ENCODE assay signal across 9 mouse cellular contexts in the genomic region with DNA sequence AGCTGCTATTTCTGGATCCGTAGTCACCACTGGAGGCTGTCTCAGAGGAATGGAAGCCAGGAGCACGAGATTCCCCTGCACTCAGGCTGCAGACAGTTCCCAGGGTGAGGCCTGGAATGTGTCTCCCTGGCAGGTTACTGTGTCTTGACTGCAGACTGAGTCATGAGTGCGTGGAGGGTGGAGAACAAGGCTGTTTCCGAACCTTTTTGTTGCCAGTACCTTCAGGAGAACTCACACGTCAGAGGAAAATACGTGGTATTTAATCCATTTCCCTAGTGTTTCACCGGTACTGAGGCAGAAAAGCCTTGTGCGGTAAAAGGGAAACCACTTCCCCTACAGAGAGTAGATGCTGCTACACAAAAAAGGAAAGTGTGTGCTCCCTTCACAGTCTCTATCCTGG. TPM values are rescaled to one million over a fixed set of nuclear protein-coding genes. Genes with fewer than 3 reads are reported as not detected.
DNase-seq lines count a peak whose midpoint lies in the region; ATAC-seq and TF ChIP-seq lines count a peak whose summit lies in the region.
"Had no signal": no experiment of that assay in that cellular context is flagged by ENCODE, and none has a peak within 500 bp of the region (broad histone marks: within the 10 kb centered on the region; RNA-seq: fewer than 3 reads in every experiment).

No protein-coding gene starts in this region.

- H3K4me2 ChIP-seq in stomach, embryonic 15.5 days: no peak overlapping the region
- H3K4me2 ChIP-seq in hindbrain, embryonic 13.5 days: no peak overlapping the region
- H3K4me2 ChIP-seq: liver, embryonic 13.5 days had no signal

- TF ChIP-seq CTCF in gastrocnemius, adult 2 months (IDR thresholded peaks at IDR 0.05): no peak

- H3K4me1 ChIP-seq in stomach, embryonic 15.5 days: no peaks in the 10 kb centered on the region
- H3K4me1 ChIP-seq in hindbrain, embryonic 13.5 days (replicated peaks): no peaks in the 10 kb centered on the region

- 22% methylated on average over 8 of the region's 8 CpGs for WGBS in stomach, embryonic 15.5 days
- 54% methylated on average over 8 of the region's 8 CpGs for WGBS in hindbrain, embryonic 13.5 days

- H3K27me3 ChIP-seq in stomach, embryonic 15.5 days (replicated peaks): no peaks in the 10 kb centered on the region
- no peaks in the 10 kb centered on the region for H3K27me3 ChIP-seq in hindbrain, embryonic 13.5 days
- H3K27me3 ChIP-seq: liver, embryonic 13.5 days had no signal

- no peak overlapping the region for H3K9ac ChIP-seq in stomach, embryonic 15.5 days
- no peak overlapping the region for H3K9ac ChIP-seq in hindbrain, embryonic 13.5 days
- H3K9ac ChIP-seq: liver, embryonic 13.5 days had no signal

- H3K4me3 ChIP-seq in gastrocnemius, adult 2 months: peak overlapping the region; percentile 40
- no peak overlapping the region for H3K4me3 ChIP-seq in stomach, embryonic 15.5 days (replicated peaks)
- H3K4me3 ChIP-seq in hindbrain, embryonic 13.5 days: no peak overlapping the region
- H3K4me3 ChIP-seq: liver, embryonic 13.5 days had no signal

- peak; percentile 81 for ATAC-seq in stomach, embryonic 15.5 days (ENCODE audit: insufficient read depth, low FRiP score, low read depth)
- no peak for ATAC-seq in hindbrain, embryonic 13.5 days (ENCODE audit: low FRiP score)

- intact Hi-C loops in gastrocnemius, adult 2 months (cut with DNase I): no loop called here

- H3K9me3 ChIP-seq in stomach, embryonic 15.5 days: no peaks in the 10 kb centered on the region
- no peaks in the 10 kb centered on the region for H3K9me3 ChIP-seq in hindbrain, embryonic 13.5 days
- H3K9me3 ChIP-seq: liver, embryonic 13.5 days had no signal

- peak; percentile 69 for DNase-seq in urinary bladder, postnatal 14 days (ENCODE audit: low spot score)
- no peak for DNase-seq in urinary bladder, adult 2 months (ENCODE audit: low spot score)
- peak; percentile 82 for DNase-seq in gastrocnemius, adult 2 months
- DNase-seq in induced T-regulatory cell, adult 2 months (ENCODE audit: low read depth): peak; percentile 54
- DNase-seq in cerebellum, adult 11-12 months: no peak
- no peak for DNase-seq in adrenal gland, postnatal 4 days (ENCODE audit: low spot score in 2 of 2)
- DNase-seq: liver, embryonic 13.5 days had no signal

- peak overlapping the region; percentile 88 for H3K27ac ChIP-seq in gastrocnemius, adult 2 months
- H3K27ac ChIP-seq in stomach, embryonic 15.5 days: peak overlapping the region; percentile 64
- no peak overlapping the region for H3K27ac ChIP-seq in hindbrain, embryonic 13.5 days

- H3K36me3 ChIP-seq in stomach, embryonic 15.5 days: no peaks in the 10 kb centered on the region
- H3K36me3 ChIP-seq in hindbrain, embryonic 13.5 days: no peaks in the 10 kb centered on the region
- H3K36me3 ChIP-seq: liver, embryonic 13.5 days had no signal

RNA-seq across cellular contexts. Expression of a gene that starts 6.9 kb away (rescaled TPM):
- 161 and 189 TPM in 2 replicates for polyA plus RNA-seq in urinary bladder, adult 2 months (2012; rRNA removed)
- total RNA-seq in gastrocnemius, adult 2 months (2021): 10 to 100 TPM; 79.9 to 89.5 TPM
- 73.8 and 82.2 TPM in 2 replicates for polyA plus RNA-seq in stomach, embryonic 15.5 days (2015; fragmentation: Nextera tagmentation; extraction: Ambion mirVana)
- 113 and 118 TPM in 2 replicates for polyA plus RNA-seq in hindbrain, embryonic 13.5 days (2015; fragmentation: Nextera tagmentation; extraction: Ambion mirVana)
- total RNA-seq in adrenal gland, postnatal 4 days (2021): 10 to 100 TPM; 69.2 to 71.6 TPM

RNA-seq across cellular contexts. Expression of a gene that starts 6.9 kb away (rescaled TPM):
- polyA plus RNA-seq in urinary bladder, adult 2 months (2012; rRNA removed): 0.07 TPM in 1 of 2 replicates, not detected in the other
- under 1 TPM in 1 of 2 experiments, not detected in 1; 0.11 TPM for total RNA-seq in gastrocnemius, adult 2 months (2021)
- not detected in 2 replicates for polyA plus RNA-seq in stomach, embryonic 15.5 days (2015; fragmentation: Nextera tagmentation; extraction: Ambion mirVana)
- polyA plus RNA-seq in hindbrain, embryonic 13.5 days (2015; fragmentation: Nextera tagmentation; extraction: Ambion mirVana): not detected in 2 replicates
- not detected for total RNA-seq in adrenal gland, postnatal 4 days (2021)
- polyA plus RNA-seq: liver, embryonic 13.5 days had no signal

RNA-seq across cellular contexts. Expression of a gene that starts 43.3 kb away (rescaled TPM):
- polyA plus RNA-seq in urinary bladder, adult 2 months (2012; rRNA removed): 0.33 and 0.37 TPM in 2 replicates
- not detected for total RNA-seq in gastrocnemius, adult 2 months (2021)
- not detected in 2 replicates for polyA plus RNA-seq in stomach, embryonic 15.5 days (2015; fragmentation: Nextera tagmentation; extraction: Ambion mirVana)
- polyA plus RNA-seq in hindbrain, embryonic 13.5 days (2015; fragmentation: Nextera tagmentation; extraction: Ambion mirVana): not detected in 2 replicates
- not detected for total RNA-seq in adrenal gland, postnatal 4 days (2021)
- polyA plus RNA-seq: liver, embryonic 13.5 days had no signal

RNA-seq across cellular contexts. Expression of a gene that starts 47.8 kb away (rescaled TPM):
- 0.90 and 1.2 TPM in 2 replicates for polyA plus RNA-seq in urinary bladder, adult 2 months (2012; rRNA removed)
- under 1 TPM; 0.08 to 0.15 TPM for total RNA-seq in gastrocnemius, adult 2 months (2021)
- polyA plus RNA-seq in stomach, embryonic 15.5 days (2015; fragmentation: Nextera tagmentation; extraction: Ambion mirVana): 40.6 and 47.4 TPM in 2 replicates
- 11.8 and 13.3 TPM in 2 replicates for polyA plus RNA-seq in hindbrain, embryonic 13.5 days (2015; fragmentation: Nextera tagmentation; extraction: Ambion mirVana)
- total RNA-seq in adrenal gland, postnatal 4 days (2021): 1 to 10 TPM; 8.4 to 9.0 TPM

Comparison
In these comparisons a context has a peak if more than half of its experiments do, and no peak if none do; other contexts are left out.
1. DNase-seq: peak in urinary bladder, postnatal 14 days (single experiment), gastrocnemius, adult 2 months (single experiment) and induced T-regulatory cell, adult 2 months (single experiment); none in urinary bladder, adult 2 months (single experiment), cerebellum, adult 11-12 months (single experiment) and adrenal gland, postnatal 4 days (0 of 2).